Mouse (Mus musculus): ENCODE data around the gene Inpp4a. TPM values are rescaled to one million over a fixed set of nuclear protein-coding genes. Genes with fewer than 3 reads are reported as not detected.

Gene Inpp4a
- total RNA-seq (2014; rRNA removed) (12.4 and 19.2 TPM in 2 replicates), polyA plus RNA-seq (2012; rRNA removed) (8.1 and 8.2 TPM in 2 replicates)

GRCm38 (mm10) chr1:37299540-37300491 is at the start of gene Inpp4a:
TSS of gene Inpp4a (plus strand) at chr1:37299865.
- peak; percentile 93 for DNase-seq (ENCODE audit: extremely low read depth, low read depth, low spot score)
- WGBS = under 1% methylated on average over 76 of the region's 77 CpGs
- Histone ChIP-seq H3K9ac (ENCODE audit: low read depth, low read length) (peak within 1 kb of the TSS; percentile 88), H3K27me3 (ENCODE audit: control insufficient read depth, insufficient read depth, low read length) (no peaks in the 10 kb centered on the region), H3K79me2 (ENCODE audit: control insufficient read depth, insufficient read depth, low read length) (peaks cover 33% of the 10 kb centered on the region; the same call in 1 of the 2 replicates), H3K4me1 (ENCODE audit: control insufficient read depth, insufficient read depth, low read length) (peaks cover 9% of the 10 kb centered on the region), H3K4me3 (ENCODE audit: insufficient read depth, low read depth, low read length) (peak within 1 kb of the TSS; percentile 69), H3K36me3 (ENCODE audit: control insufficient read depth, insufficient read depth, low read length) (no peaks in the 10 kb centered on the region), H3K27ac (replicated peaks; ENCODE audit: insufficient read depth, low read depth, low read length) (peak within 1 kb of the TSS; percentile 59)
- TF ChIP-seq POLR2A (IDR thresholded peaks at IDR 0.05; ENCODE audit: extremely low read depth, insufficient read depth, low read length) (peak; percentile 85), CTCF (IDR thresholded peaks at IDR 0.05; ENCODE audit: low read depth, low read length) (no peak)

DNA sequence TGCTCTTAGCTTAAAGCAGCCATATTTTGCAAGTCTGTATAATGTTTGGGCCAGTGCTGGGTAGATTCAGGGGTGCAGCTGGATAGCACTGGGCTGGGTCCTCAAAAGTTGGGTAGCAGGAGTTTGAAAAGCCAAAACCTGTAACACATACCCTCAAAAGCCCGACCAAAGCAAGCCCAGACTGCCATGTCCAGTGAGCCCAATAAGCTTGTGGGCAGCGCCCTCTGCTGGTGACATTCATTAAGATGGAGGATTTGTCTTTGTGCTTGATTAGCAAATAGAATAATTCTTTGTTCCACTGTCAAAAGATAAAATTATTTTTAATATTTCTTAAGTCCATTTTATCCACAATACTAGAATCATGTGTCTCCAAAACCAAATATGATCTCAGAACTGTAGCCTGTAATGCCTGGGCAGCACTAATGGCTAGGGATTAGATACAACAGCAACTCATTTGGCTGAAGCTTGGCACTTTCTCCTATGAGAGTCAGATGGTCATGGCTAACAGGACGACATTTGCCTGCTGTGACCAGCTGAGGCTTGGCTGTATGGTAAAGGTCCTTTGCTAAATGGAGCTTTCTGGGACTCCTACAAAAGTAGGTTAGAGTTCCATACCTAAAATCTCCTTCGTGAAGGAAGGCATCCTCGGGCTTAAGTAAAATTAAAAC is 48.9 kb upstream of the Inpp4a start:
- no peaks in the 10 kb centered on the region for H3K36me3 ChIP-seq (ENCODE audit: control insufficient read depth, insufficient read depth, low read length)
- TF ChIP-seq CTCF (IDR thresholded peaks at IDR 0.05; ENCODE audit: low read depth, low read length) (peak; percentile 88), POLR2A (IDR thresholded peaks at IDR 0.05; ENCODE audit: extremely low read depth, insufficient read depth, low read length) (no peak)
- no peaks in the 10 kb centered on the region for H3K79me2 ChIP-seq (ENCODE audit: control insufficient read depth, insufficient read depth, low read length)
- peak; percentile 61 for DNase-seq (ENCODE audit: extremely low read depth, low read depth, low spot score)
- H3K9ac ChIP-seq (ENCODE audit: low read depth, low read length) = no peak overlapping the region
- H3K27me3 ChIP-seq (ENCODE audit: control insufficient read depth, insufficient read depth, low read length) = no peaks in the 10 kb centered on the region
- no peaks in the 10 kb centered on the region for H3K4me1 ChIP-seq (ENCODE audit: control insufficient read depth, insufficient read depth, low read length)
- 40% methylated on average over 5 of the region's 5 CpGs for WGBS
- no peak overlapping the region for H3K4me3 ChIP-seq (ENCODE audit: insufficient read depth, low read depth, low read length)
- H3K27ac ChIP-seq (replicated peaks; ENCODE audit: insufficient read depth, low read depth, low read length) = no peak overlapping the region

DNA sequence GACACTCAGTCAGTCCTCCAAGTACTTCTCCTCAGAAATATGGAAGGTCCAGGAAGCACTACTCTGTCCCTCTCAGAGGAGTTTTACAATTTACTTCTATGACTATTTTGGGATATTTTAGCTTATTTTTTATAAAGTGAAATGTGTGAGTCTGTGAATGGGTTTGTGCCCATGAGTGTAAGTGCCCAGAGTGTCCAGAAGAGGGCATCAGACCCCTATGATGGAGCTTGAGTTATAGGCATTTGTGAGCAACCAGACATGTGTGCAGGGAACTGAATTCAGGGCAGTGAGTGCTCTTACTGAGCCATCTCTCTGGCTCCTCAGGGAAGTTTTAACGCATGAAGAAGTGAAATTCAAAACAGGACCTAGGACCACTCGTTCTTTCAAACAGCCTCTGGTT is 41.2 kb upstream of the Inpp4a start:
- TF ChIP-seq CTCF (IDR thresholded peaks at IDR 0.05; ENCODE audit: low read depth, low read length) = no peak; the same call in 1 of the 2 replicates
- TF ChIP-seq POLR2A (IDR thresholded peaks at IDR 0.05; ENCODE audit: extremely low read depth, insufficient read depth, low read length) = no peak
- no peak overlapping the region for H3K27ac ChIP-seq (replicated peaks; ENCODE audit: insufficient read depth, low read depth, low read length)
- no peaks in the 10 kb centered on the region for H3K79me2 ChIP-seq (ENCODE audit: control insufficient read depth, insufficient read depth, low read length)
- no peaks in the 10 kb centered on the region for H3K27me3 ChIP-seq (ENCODE audit: control insufficient read depth, insufficient read depth, low read length)
- H3K36me3 ChIP-seq (ENCODE audit: control insufficient read depth, insufficient read depth, low read length) = no peaks in the 10 kb centered on the region
- whole genome bisulfite sequencing = 85% methylated on average over 2 of the region's 2 CpGs
- no peaks in the 10 kb centered on the region for H3K4me1 ChIP-seq (ENCODE audit: control insufficient read depth, insufficient read depth, low read length)
- H3K4me3 ChIP-seq (ENCODE audit: insufficient read depth, low read depth, low read length) = no peak overlapping the region
- no peak for DNase-seq (ENCODE audit: extremely low read depth, low read depth, low spot score)
- no peak overlapping the region for H3K9ac ChIP-seq (ENCODE audit: low read depth, low read length)

- Histone ChIP-seq H3K27me3 (ENCODE audit: control insufficient read depth, insufficient read depth, low read length) (no peaks in the 10 kb centered on the region), H3K4me3 (ENCODE audit: insufficient read depth, low read depth, low read length) (no peak overlapping the region), H3K27ac (replicated peaks; ENCODE audit: insufficient read depth, low read depth, low read length) (no peak overlapping the region), H3K79me2 (ENCODE audit: control insufficient read depth, insufficient read depth, low read length) (no peaks in the 10 kb centered on the region), H3K9ac (ENCODE audit: low read depth, low read length) (no peak overlapping the region), H3K4me1 (ENCODE audit: control insufficient read depth, insufficient read depth, low read length) (no peaks in the 10 kb centered on the region), H3K36me3 (ENCODE audit: control insufficient read depth, insufficient read depth, low read length) (no peaks in the 10 kb centered on the region)
- DNase-seq (ENCODE audit: extremely low read depth, low read depth, low spot score) = peak; percentile 58
- WGBS = 5% methylated on average over 7 of the region's 7 CpGs
- TF ChIP-seq CTCF (IDR thresholded peaks at IDR 0.05; ENCODE audit: low read depth, low read length) (peak; percentile 47; the same call in 1 of the 2 replicates), POLR2A (IDR thresholded peaks at IDR 0.05; ENCODE audit: extremely low read depth, insufficient read depth, low read length) (no peak)
These were observed 27.2 kb upstream of the Inpp4a start for GRCm38 (mm10) chr1:37272464-37272863.

GRCm38 (mm10) chr1:37286556-37286955 is 13.1 kb upstream of the Inpp4a start:
- H3K9ac ChIP-seq (ENCODE audit: low read depth, low read length) = no peak overlapping the region
- H3K4me3 ChIP-seq (ENCODE audit: insufficient read depth, low read depth, low read length) = no peak overlapping the region
- no peak for DNase-seq (ENCODE audit: extremely low read depth, low read depth, low spot score)
- H3K79me2 ChIP-seq (ENCODE audit: control insufficient read depth, insufficient read depth, low read length) = no peaks in the 10 kb centered on the region
- no peaks in the 10 kb centered on the region for H3K4me1 ChIP-seq (ENCODE audit: control insufficient read depth, insufficient read depth, low read length)
- H3K27me3 ChIP-seq (ENCODE audit: control insufficient read depth, insufficient read depth, low read length) = no peaks in the 10 kb centered on the region
- H3K27ac ChIP-seq (replicated peaks; ENCODE audit: insufficient read depth, low read depth, low read length) = no peak overlapping the region
- WGBS = 76% methylated on average over 7 of the region's 7 CpGs
- no peak for TF ChIP-seq POLR2A (IDR thresholded peaks at IDR 0.05; ENCODE audit: extremely low read depth, insufficient read depth, low read length)
- no peak for TF ChIP-seq CTCF (IDR thresholded peaks at IDR 0.05; ENCODE audit: low read depth, low read length)
- H3K36me3 ChIP-seq (ENCODE audit: control insufficient read depth, insufficient read depth, low read length) = no peaks in the 10 kb centered on the region
